Mouse (Mus musculus) kidney, adult 2 months (tissue): ENCODE data around the gene Fam122c.

Experiments
- CTCF ChIP-seq: fragments of 200-500 bp; conservative IDR thresholded peaks from 2 replicates; pipeline ENCODE4 v1.5.1; 2011; ENCODE audit warnings: low read depth, mild to moderate bottlenecking, control low read depth, low read length, moderate library complexity, mixed read lengths; ENCODE audit not compliant: insufficient read depth, insufficient read length
- POLR2A ChIP-seq: fragments of 200-500 bp; IDR thresholded peaks from one replicate; pipeline ENCODE4 v1.6.1; 2011; ENCODE audit warnings: low read depth, low read length, control low read depth

DNA sequence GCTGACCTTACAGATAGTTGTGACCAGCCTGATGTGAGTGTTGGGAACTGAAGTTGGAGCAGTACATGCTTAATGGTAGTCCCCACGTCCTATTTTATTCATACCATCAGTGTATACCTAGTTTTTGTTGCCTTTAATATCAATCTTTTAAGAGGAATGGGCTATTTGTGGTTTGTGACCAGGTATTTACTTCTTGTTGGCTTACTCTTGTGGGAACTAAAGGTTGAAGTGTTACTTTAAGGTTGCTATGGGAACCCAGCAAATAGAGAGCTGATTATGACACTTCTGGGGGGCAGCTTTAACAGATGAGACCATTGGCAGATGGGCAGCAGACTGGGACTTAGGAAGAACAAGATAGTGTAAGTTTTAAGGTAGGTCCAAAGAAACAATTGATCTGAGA, at the start of gene Fam122c:
- no peak for TF ChIP-seq CTCF
- TF ChIP-seq POLR2A, result no peak
